Mouse (Mus musculus) lung, adult 2 months (tissue): ENCODE results near the gene Ankdd1b.

ENCODE experiments used
- CTCF ChIP-seq: fragments of 200-500 bp; IDR thresholded peaks from 2 replicates; pipeline ENCODE4 v1.5.1; 2011; ENCODE audit warnings: mild to moderate bottlenecking, low read length, control low read depth; ENCODE audit not compliant: insufficient read depth
- POLR2A ChIP-seq: fragments of 200-500 bp; IDR thresholded peaks from 2 replicates; pipeline ENCODE4 v1.6.1; 2011; ENCODE audit warnings: low read depth, mild to moderate bottlenecking, control low read depth, low read length, borderline replicate concordance; ENCODE audit errors: extremely low read depth

GRCm38 (mm10) chr13:96436921-96437320 lies 34.1 kb downstream of the Ankdd1b start:
- TF ChIP-seq CTCF: no peak
- no peak for TF ChIP-seq POLR2A
